Mouse (Mus musculus): Measurements from ENCODE around the gene Susd6.

DNA sequence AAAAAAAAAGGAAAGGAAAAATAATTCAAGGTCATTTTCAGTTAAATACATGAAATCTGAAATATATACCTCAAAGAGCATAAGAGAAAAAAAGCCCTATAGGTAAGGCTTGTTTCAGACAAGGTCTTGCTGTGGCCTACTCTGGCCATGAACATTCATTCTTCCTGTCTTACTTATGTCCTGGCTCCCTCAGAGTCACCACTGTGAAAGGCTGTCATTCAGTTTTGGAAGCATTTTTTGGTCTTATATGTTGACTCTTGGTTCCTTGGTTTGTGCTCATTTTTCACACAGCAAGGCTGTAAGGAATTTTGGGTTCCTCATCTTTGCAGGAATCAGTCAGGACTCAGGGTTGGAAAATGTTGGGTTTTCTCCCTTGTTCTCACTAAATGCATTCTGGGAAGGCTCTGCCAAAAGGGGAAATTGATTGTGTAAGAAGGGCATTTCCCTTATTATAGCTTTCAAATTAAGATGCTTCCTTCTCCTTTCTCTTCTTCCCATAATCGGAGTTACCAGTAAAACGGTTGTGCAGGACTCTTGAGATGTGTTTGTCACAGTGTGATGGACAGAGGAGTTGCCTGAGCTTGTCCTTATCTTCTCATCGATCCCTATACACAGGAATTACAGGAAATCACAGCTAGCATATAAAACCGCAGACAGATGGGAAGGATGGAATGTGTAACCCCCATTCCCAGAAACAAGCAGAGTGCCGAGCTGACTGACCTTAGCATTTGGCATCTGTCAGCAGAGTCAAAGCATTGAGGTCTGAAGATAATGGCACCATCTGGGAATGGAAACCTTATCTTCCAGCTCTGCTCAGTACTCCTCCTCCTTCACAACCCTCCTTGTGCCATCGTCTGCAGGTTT, 21.6 kb downstream of the Susd6 start:
- no peak for TF ChIP-seq POLR2A (IDR thresholded peaks at IDR 0.05; ENCODE audit: insufficient read depth, low read depth, low read length)
- no peak for TF ChIP-seq CTCF (IDR thresholded peaks at IDR 0.05; ENCODE audit: insufficient read depth, low read depth, low read length)

Measured in olfactory bulb, adult 2 months (tissue).